Mouse (Mus musculus): ENCODE measurements around the gene Lrcol1. TPM values are rescaled to one million over a fixed set of nuclear protein-coding genes. Genes with fewer than 3 reads are reported as not detected.

Gene Lrcol1
- polyA plus RNA-seq, 1 experiment from 2014 or later, result not detected

- Histone ChIP-seq H3K4me3 (replicated peaks; ENCODE audit: low read depth, low read length) (peak overlapping the region; percentile 40), H3K36me3 (ENCODE audit: insufficient read depth, low read length) (0 out of 2 replicates have a peak, but pooled peaks cover 4% of the 10 kb centered on the region), H3K27me3 (ENCODE audit: insufficient read depth, low read length) (no peaks in the 10 kb centered on the region), H3K9me3 (replicated peaks; ENCODE audit: low read length) (no peaks in the 10 kb centered on the region), H3K4me1 (replicated peaks; ENCODE audit: insufficient read depth, low read length) (0 out of 2 replicates have a peak, but pooled peaks cover 3% of the 10 kb centered on the region), H3K4me2 (ENCODE audit: low read length) (peak overlapping the region; percentile 64), H3K27ac (no peak overlapping the region), H3K9ac (ENCODE audit: low read depth, low read length) (peak overlapping the region; percentile 49)
- ATAC-seq (replicated peaks; ENCODE audit: low FRiP score, low read depth) (no peak), DNase-seq (ENCODE audit: low spot score) (no peak)
- 1% methylated on average over 28 of the region's 28 CpGs for WGBS
- TF ChIP-seq CTCF (IDR thresholded peaks at IDR 0.05; ENCODE audit: low read depth), result no peak
Observed at GRCm38 (mm10) chr5:110362813-110363178, 18.3 kb downstream of the Lrcol1 start.

- H3K9me3 ChIP-seq (replicated peaks; ENCODE audit: low read length), result no peaks in the 10 kb centered on the region
- peak overlapping the region; percentile 49 for H3K9ac ChIP-seq (ENCODE audit: low read depth, low read length)
- no peak overlapping the region for H3K27ac ChIP-seq
- 0 out of 2 replicates have a peak, but pooled peaks cover 7% of the 10 kb centered on the region for H3K36me3 ChIP-seq (ENCODE audit: insufficient read depth, low read length)
- H3K4me2 ChIP-seq (ENCODE audit: low read length), result peak overlapping the region; percentile 64
- ATAC-seq (replicated peaks; ENCODE audit: low FRiP score, low read depth), result peak; percentile 79
- 0 out of 2 replicates have a peak, but pooled peaks cover 3% of the 10 kb centered on the region for H3K4me1 ChIP-seq (replicated peaks; ENCODE audit: insufficient read depth, low read length)
- peak overlapping the region; percentile 40 for H3K4me3 ChIP-seq (replicated peaks; ENCODE audit: low read depth, low read length)
- H3K27me3 ChIP-seq (ENCODE audit: insufficient read depth, low read length), result no peaks in the 10 kb centered on the region
- TF ChIP-seq CTCF (IDR thresholded peaks at IDR 0.05; ENCODE audit: low read depth), result peak; percentile 34; the same call in 1 of the 2 replicates
- 2% methylated on average over 67 of the region's 72 CpGs for WGBS
- peak; percentile 83 for DNase-seq (ENCODE audit: low spot score)
Observed at GRCm38 (mm10) chr5:110363179-110363821, 18.8 kb downstream of the Lrcol1 start.

DNA sequence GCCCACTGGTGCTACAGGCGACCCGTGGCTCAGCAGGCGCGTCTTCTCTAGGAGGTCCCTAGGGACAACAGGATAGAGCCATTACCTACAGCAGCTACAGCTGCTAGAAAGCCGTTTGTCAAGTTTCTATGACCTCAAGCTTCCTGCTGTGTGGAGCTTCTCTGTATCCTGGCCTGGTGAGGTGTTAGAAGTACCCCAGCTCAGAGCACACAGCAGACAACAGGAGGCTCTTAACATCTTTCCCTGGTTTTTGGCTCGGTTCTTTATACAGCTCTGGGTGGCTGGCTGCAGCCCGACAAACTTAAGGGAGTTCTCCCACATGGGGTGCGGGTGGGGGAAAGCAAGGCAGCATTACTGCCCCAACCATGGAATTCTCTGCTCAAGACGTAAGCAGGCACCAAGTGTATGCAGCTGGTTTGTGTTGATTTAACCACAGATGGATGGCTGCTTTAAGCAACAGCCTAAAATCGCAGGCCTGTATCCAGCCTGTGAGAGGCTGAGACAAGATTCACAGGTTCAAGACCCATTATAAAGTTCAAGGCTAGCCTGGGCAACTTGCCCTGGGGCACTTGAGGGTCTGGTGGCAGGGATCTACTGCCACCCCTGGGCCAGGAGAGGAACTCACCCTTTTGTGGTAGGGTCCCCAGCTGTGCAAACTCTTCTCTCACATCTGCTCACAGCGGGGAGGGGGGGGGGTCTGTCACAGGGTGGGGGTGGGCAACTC lies 19.5 kb downstream of the Lrcol1 start:
- Histone ChIP-seq H3K4me2 (ENCODE audit: low read length) (peak overlapping the region; percentile 64), H3K36me3 (ENCODE audit: insufficient read depth, low read length) (0 out of 2 replicates have a peak, but pooled peaks cover 7% of the 10 kb centered on the region), H3K4me3 (replicated peaks; ENCODE audit: low read depth, low read length) (peak overlapping the region; percentile 40), H3K4me1 (replicated peaks; ENCODE audit: insufficient read depth, low read length) (0 out of 2 replicates have a peak, but pooled peaks cover 3% of the 10 kb centered on the region), H3K27me3 (ENCODE audit: insufficient read depth, low read length) (no peaks in the 10 kb centered on the region), H3K9me3 (replicated peaks; ENCODE audit: low read length) (no peaks in the 10 kb centered on the region), H3K9ac (ENCODE audit: low read depth, low read length) (peak overlapping the region; percentile 49; the same call in 1 of the 2 replicates), H3K27ac (no peak overlapping the region)
- TF ChIP-seq CTCF (IDR thresholded peaks at IDR 0.05; ENCODE audit: low read depth), result peak; percentile 16; the same call in 1 of the 2 replicates
- ATAC-seq (replicated peaks; ENCODE audit: low FRiP score, low read depth) (no peak), DNase-seq (ENCODE audit: low spot score) (peak; percentile 20)
- 47% methylated on average over 11 of the region's 11 CpGs for WGBS

DNA sequence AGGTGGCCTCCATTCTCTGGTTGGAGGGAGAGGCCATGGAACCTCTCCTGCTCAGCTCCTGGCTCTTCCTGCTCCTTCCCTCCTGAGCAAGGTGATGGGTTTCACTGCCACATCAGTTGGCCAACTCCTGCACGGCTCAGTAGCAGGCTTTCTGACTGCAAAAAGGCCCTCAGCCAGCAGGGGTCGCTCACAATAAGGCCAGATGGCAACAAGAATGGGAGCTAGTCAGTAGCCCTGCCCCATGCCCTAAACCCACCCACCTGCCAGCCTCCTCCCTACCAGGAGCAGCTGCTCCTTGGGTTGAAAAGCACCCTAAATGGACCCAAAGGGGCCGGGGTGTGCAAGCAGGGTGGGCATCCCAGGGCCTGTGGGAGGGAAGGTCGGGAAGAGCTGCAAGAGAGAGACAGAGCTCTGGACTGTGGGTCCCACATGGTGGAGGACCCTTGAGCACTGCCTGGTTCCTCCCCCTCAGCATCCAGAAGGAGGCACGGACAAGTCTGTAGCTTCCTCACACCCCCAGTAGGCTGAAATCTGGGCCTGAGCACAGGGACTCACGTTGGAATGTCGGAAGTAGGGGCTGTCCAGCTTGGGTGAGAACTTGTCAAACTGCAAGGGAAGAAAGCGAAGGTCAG lies 32.4 kb downstream of the Lrcol1 start:
- no peak; the same call in 1 of the 2 replicates for ATAC-seq (replicated peaks; ENCODE audit: low FRiP score, low read depth)
- H3K36me3 ChIP-seq (ENCODE audit: insufficient read depth, low read length), result peaks cover 35% of the 10 kb centered on the region
- no peak overlapping the region for H3K4me3 ChIP-seq (replicated peaks; ENCODE audit: low read depth, low read length)
- peak; percentile 52 for DNase-seq (ENCODE audit: low spot score)
- H3K4me1 ChIP-seq (replicated peaks; ENCODE audit: insufficient read depth, low read length), result no peaks in the 10 kb centered on the region
- H3K4me2 ChIP-seq (ENCODE audit: low read length), result no peak overlapping the region
- peak; percentile 75 for TF ChIP-seq CTCF (IDR thresholded peaks at IDR 0.05; ENCODE audit: low read depth)
- WGBS, result 51% methylated on average over 8 of the region's 8 CpGs
- no peak overlapping the region for H3K9ac ChIP-seq (ENCODE audit: low read depth, low read length)
- H3K27me3 ChIP-seq (ENCODE audit: insufficient read depth, low read length), result no peaks in the 10 kb centered on the region
- no peaks in the 10 kb centered on the region for H3K9me3 ChIP-seq (replicated peaks; ENCODE audit: low read length)
- no peak overlapping the region for H3K27ac ChIP-seq

DNA sequence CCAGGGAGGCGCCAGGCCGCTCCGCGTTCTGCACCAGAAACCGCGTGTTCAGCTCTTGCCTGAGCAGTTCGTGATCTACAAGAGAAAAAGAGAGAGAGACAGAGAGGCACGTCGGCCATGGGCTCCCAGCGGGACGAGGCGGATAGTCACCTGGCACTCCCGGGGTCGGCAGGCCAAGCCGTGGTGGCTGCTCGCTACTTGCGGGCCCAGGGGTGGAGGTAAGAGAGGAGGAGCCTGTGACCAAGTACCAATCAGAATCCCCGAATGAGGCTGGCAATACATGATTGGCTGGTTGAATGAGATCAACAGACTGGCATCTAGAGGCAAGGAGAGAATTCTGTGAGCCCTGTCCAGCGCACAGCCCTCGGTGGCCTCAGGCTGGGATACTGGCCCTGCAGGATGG lies 33.7 kb downstream of the Lrcol1 start:
- Histone ChIP-seq H3K36me3 (ENCODE audit: insufficient read depth, low read length) (peaks cover 35% of the 10 kb centered on the region), H3K4me3 (replicated peaks; ENCODE audit: low read depth, low read length) (no peak overlapping the region), H3K9ac (ENCODE audit: low read depth, low read length) (no peak overlapping the region), H3K27me3 (ENCODE audit: insufficient read depth, low read length) (no peaks in the 10 kb centered on the region), H3K4me2 (ENCODE audit: low read length) (no peak overlapping the region), H3K27ac (no peak overlapping the region), H3K9me3 (replicated peaks; ENCODE audit: low read length) (no peaks in the 10 kb centered on the region), H3K4me1 (replicated peaks; ENCODE audit: insufficient read depth, low read length) (no peaks in the 10 kb centered on the region)
- WGBS, result 40% methylated on average over 20 of the region's 20 CpGs
- ATAC-seq (replicated peaks; ENCODE audit: low FRiP score, low read depth) (peak; percentile 67), DNase-seq (ENCODE audit: low spot score) (peak; percentile 16)
- TF ChIP-seq CTCF (IDR thresholded peaks at IDR 0.05; ENCODE audit: low read depth), result no peak

- WGBS, result 91% methylated on average over 15 of the region's 15 CpGs
- Histone ChIP-seq H3K36me3 (ENCODE audit: insufficient read depth, low read length) (peaks cover 26% of the 10 kb centered on the region), H3K4me2 (ENCODE audit: low read length) (no peak overlapping the region), H3K27me3 (ENCODE audit: insufficient read depth, low read length) (no peaks in the 10 kb centered on the region), H3K9me3 (replicated peaks; ENCODE audit: low read length) (no peaks in the 10 kb centered on the region), H3K27ac (no peak overlapping the region), H3K4me3 (replicated peaks; ENCODE audit: low read depth, low read length) (no peak overlapping the region), H3K4me1 (replicated peaks; ENCODE audit: insufficient read depth, low read length) (no peaks in the 10 kb centered on the region), H3K9ac (ENCODE audit: low read depth, low read length) (no peak overlapping the region)
- ATAC-seq (replicated peaks; ENCODE audit: low FRiP score, low read depth) (no peak), DNase-seq (ENCODE audit: low spot score) (no peak)
- TF ChIP-seq CTCF (IDR thresholded peaks at IDR 0.05; ENCODE audit: low read depth), result no peak
Observed at GRCm38 (mm10) chr5:110379086-110379485, 34.6 kb downstream of the Lrcol1 start.
